Mouse (Mus musculus): ENCODE results near the gene Olfr107. TPM values are rescaled to one million over a fixed set of nuclear protein-coding genes. Genes with fewer than 3 reads are reported as not detected.

Gene Olfr107
- polyA plus RNA-seq (2012; rRNA removed) = not detected in 2 replicates

GRCm38 (mm10) chr17:37398926-37399325 is at the start of gene Olfr107:
Olfr107 (plus strand) TSS chr17:37399226.

GRCm38 (mm10) chr17:37359282-37359681 is 39.7 kb upstream of the Olfr107 start, which contains the start of gene Olfr104-ps:
Olfr104-ps (plus strand) TSS chr17:37359582.

GRCm38 (mm10) chr17:37378733-37379132 is 20.3 kb upstream of the Olfr107 start, which contains the start of gene Olfr105-ps:
Olfr105-ps (plus strand) TSS chr17:37379033.

GRCm38 (mm10) chr17:37390093-37390492 is 8.9 kb upstream of the Olfr107 start, which contains the start of gene Olfr106-ps:
Olfr106-ps (plus strand) TSS chr17:37390393.

GRCm38 (mm10) chr17:37445180-37445579 is 46.2 kb downstream of the Olfr107 start, which contains the start of gene Olfr108:
Olfr108 (plus strand) TSS chr17:37445480.

Other genes with a start within 250 kb of the Olfr107 start
- not detected in 2 replicates for gene Olfr93, start 237.7 kb upstream of the Olfr107 start, polyA plus RNA-seq (2012; rRNA removed)
- 0.21 and 0.38 TPM in 2 replicates for gene Ubd, start 205.3 kb upstream of the Olfr107 start, polyA plus RNA-seq (2012; rRNA removed)
- gene Olfr94, start 198.2 kb upstream of the Olfr107 start, polyA plus RNA-seq (2012; rRNA removed) = not detected in 2 replicates
- gene Olfr95, start 186.1 kb upstream of the Olfr107 start, polyA plus RNA-seq (2012; rRNA removed) = not detected in 2 replicates
- not detected in 2 replicates for gene Olfr96, start 179.1 kb upstream of the Olfr107 start, polyA plus RNA-seq (2012; rRNA removed)
- not detected in 2 replicates for gene Olfr97, start 161.9 kb upstream of the Olfr107 start, polyA plus RNA-seq (2012; rRNA removed)
- gene Olfr98, start 135.5 kb upstream of the Olfr107 start, polyA plus RNA-seq (2012; rRNA removed) = not detected in 2 replicates
- 7.4 and 7.7 TPM in 2 replicates for gene H2-M3, start 129.0 kb upstream of the Olfr107 start, polyA plus RNA-seq (2012; rRNA removed)
- not detected in 2 replicates for gene Olfr99, start 115.8 kb upstream of the Olfr107 start, polyA plus RNA-seq (2012; rRNA removed)
- not detected in 2 replicates for gene Olfr101, start 94.9 kb upstream of the Olfr107 start, polyA plus RNA-seq (2012; rRNA removed)
- gene Olfr102, start 82.2 kb upstream of the Olfr107 start, polyA plus RNA-seq (2012; rRNA removed) = not detected in 2 replicates
- gene Olfr103, start 59.5 kb upstream of the Olfr107 start, polyA plus RNA-seq (2012; rRNA removed) = not detected in 2 replicates
- not detected in 2 replicates for gene Olfr104-ps, start 39.6 kb upstream of the Olfr107 start, polyA plus RNA-seq (2012; rRNA removed)
- gene Olfr105-ps, start 20.2 kb upstream of the Olfr107 start, polyA plus RNA-seq (2012; rRNA removed) = not detected in 2 replicates
- gene Olfr106-ps, start 8.8 kb upstream of the Olfr107 start, polyA plus RNA-seq (2012; rRNA removed) = not detected in 2 replicates
- gene Olfr108, start 46.3 kb downstream of the Olfr107 start, polyA plus RNA-seq (2012; rRNA removed) = not detected in 2 replicates
- gene Olfr109, start 59.7 kb downstream of the Olfr107 start, polyA plus RNA-seq (2012; rRNA removed) = not detected in 2 replicates
- gene H2-M2, start 84.3 kb downstream of the Olfr107 start, polyA plus RNA-seq (2012; rRNA removed) = 0.84 and 1.1 TPM in 2 replicates
- not detected in 2 replicates for gene Olfr110, start 93.2 kb downstream of the Olfr107 start, polyA plus RNA-seq (2012; rRNA removed)
- gene Olfr111, start 108.8 kb downstream of the Olfr107 start, polyA plus RNA-seq (2012; rRNA removed) = 0.10 TPM in 1 of 2 replicates, not detected in the other
- gene Olfr112, start 170.2 kb downstream of the Olfr107 start, polyA plus RNA-seq (2012; rRNA removed) = not detected in 2 replicates
- not detected in 2 replicates for gene Olfr113, start 178.4 kb downstream of the Olfr107 start, polyA plus RNA-seq (2012; rRNA removed)
- not detected in 2 replicates for gene Olfr114, start 193.5 kb downstream of the Olfr107 start, polyA plus RNA-seq (2012; rRNA removed)
- not detected in 2 replicates for gene Olfr115, start 227.9 kb downstream of the Olfr107 start, polyA plus RNA-seq (2012; rRNA removed)
- gene Olfr116, start 228.0 kb downstream of the Olfr107 start, polyA plus RNA-seq (2012; rRNA removed) = not detected in 2 replicates

Data from colon, adult 2 months (tissue).